Mouse (Mus musculus) cortical plate, adult 2 months (tissue): ENCODE data around the gene Ccdc36. TPM values are rescaled to one million over a fixed set of nuclear protein-coding genes. Genes with fewer than 3 reads are reported as not detected.

Experiments used
- H3K27ac ChIP-seq: fragments of 200-500 bp; 2 replicates; pipeline ENCODE4 v1.5.1; 2012; ENCODE audit warnings: low read length, control low read depth, inconsistent platforms; ENCODE audit not compliant: insufficient read depth
- H3K4me1 ChIP-seq: fragments of 200-500 bp; 2 replicates; pipeline ENCODE4 v1.6.1; 2011; ENCODE audit warnings: low read length; ENCODE audit not compliant: control insufficient read depth, insufficient read depth
- H3K4me3 ChIP-seq: fragments of 200-500 bp; 2 replicates; pipeline ENCODE4 v1.5.1; 2011; ENCODE audit warnings: mild to moderate bottlenecking, low read length, control low read depth; ENCODE audit not compliant: insufficient read depth
- CTCF ChIP-seq: fragments of 200-500 bp; IDR thresholded peaks from 2 replicates; pipeline ENCODE4 v1.5.1; 2011; ENCODE audit warnings: mild to moderate bottlenecking, control low read depth, low read length; ENCODE audit not compliant: insufficient read depth; ENCODE audit errors: extremely low read depth
- POLR2A ChIP-seq: fragments of 200-500 bp; IDR thresholded peaks from 2 replicates; pipeline ENCODE4 v1.6.1; 2011; ENCODE audit warnings: mild to moderate bottlenecking, low read length, control low read depth; ENCODE audit not compliant: insufficient read depth; ENCODE audit errors: extremely low read depth
- polyA plus RNA-seq: library from polyadenylated mRNA; depleted of rRNA; stranded (reverse); fragments of >200 nt; gene quantifications from 2 replicates; pipeline ENCODE4 v1.2.3, GENCODE M21; 2012

The Ccdc36 gene
- polyA plus RNA-seq, 1 experiment, result 0.33 TPM

- Histone ChIP-seq H3K27ac (no peak overlapping the region; the same call in 1 of the 2 replicates), H3K4me1 (peaks cover 4% of the 10 kb centered on the region), H3K4me3 (peak overlapping the region; percentile 66)
- TF ChIP-seq POLR2A, result no peak
- no peak for TF ChIP-seq CTCF
These were observed 23.4 kb upstream of the Ccdc36 start for GRCm38 (mm10) chr9:108451519-108452160.

- TF ChIP-seq CTCF (no peak), POLR2A (no peak)
- peak overlapping the region; percentile 40; the same call in 1 of the 2 replicates for H3K27ac ChIP-seq
- peaks cover 4% of the 10 kb centered on the region for H3K4me1 ChIP-seq
- peak overlapping the region; percentile 5; the same call in 1 of the 2 replicates for H3K4me3 ChIP-seq
These were observed 22.8 kb upstream of the Ccdc36 start for GRCm38 (mm10) chr9:108451170-108451493.

GRCm38 (mm10) chr9:108450292-108451169, 22.2 kb upstream of the Ccdc36 start:
- peak overlapping the region; percentile 5 for H3K4me3 ChIP-seq
- no peak for TF ChIP-seq POLR2A
- TF ChIP-seq CTCF, result no peak
- peak overlapping the region; percentile 40; the same call in 1 of the 2 replicates for H3K27ac ChIP-seq
- peaks cover 4% of the 10 kb centered on the region for H3K4me1 ChIP-seq

DNA sequence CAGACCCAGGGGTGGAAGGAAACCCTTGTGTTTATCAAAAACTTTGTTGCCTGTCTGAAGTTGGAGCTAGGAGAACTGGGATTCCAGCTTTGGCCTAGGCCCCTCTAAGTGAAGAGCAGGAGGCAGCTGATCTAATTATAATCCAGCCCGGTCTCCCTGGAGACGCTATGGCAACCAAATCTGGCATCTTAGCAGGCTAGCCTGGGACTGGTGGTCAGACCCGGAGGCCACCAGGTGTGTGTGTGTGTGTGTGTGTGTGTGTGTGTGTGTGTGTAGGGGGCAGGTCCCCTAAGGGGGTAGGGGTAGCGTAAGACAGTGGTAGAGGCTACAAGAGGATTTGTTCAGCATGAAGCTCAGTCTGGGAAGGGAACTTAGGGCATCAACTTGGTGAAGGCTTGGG, 21.6 kb upstream of the Ccdc36 start:
- 0 out of 2 replicates have a peak overlapping the region, but pooled peaks have one; percentile 40 for H3K27ac ChIP-seq
- TF ChIP-seq CTCF (no peak), POLR2A (no peak)
- peaks cover 4% of the 10 kb centered on the region for H3K4me1 ChIP-seq
- H3K4me3 ChIP-seq, result peak overlapping the region; percentile 5; the same call in 1 of the 2 replicates

- Histone ChIP-seq H3K27ac (no peak overlapping the region), H3K4me3 (no peak overlapping the region), H3K4me1 (peaks cover 8% of the 10 kb centered on the region)
- no peak for TF ChIP-seq POLR2A
- no peak for TF ChIP-seq CTCF
These were observed 16.8 kb upstream of the Ccdc36 start for GRCm38 (mm10) chr9:108445125-108445524.

GRCm38 (mm10) chr9:108441236-108441919, 13.1 kb upstream of the Ccdc36 start:
- Histone ChIP-seq H3K4me3 (no peak overlapping the region), H3K27ac (no peak overlapping the region), H3K4me1 (peaks cover 6% of the 10 kb centered on the region)
- no peak for TF ChIP-seq POLR2A
- no peak for TF ChIP-seq CTCF

- no peak overlapping the region for H3K27ac ChIP-seq
These were observed 12.2 kb upstream of the Ccdc36 start for GRCm38 (mm10) chr9:108440485-108440884.

GRCm38 (mm10) chr9:108439176-108439575, 10.9 kb upstream of the Ccdc36 start:
- no peak overlapping the region for H3K27ac ChIP-seq
- H3K4me3 ChIP-seq, result no peak overlapping the region
- TF ChIP-seq POLR2A (no peak), CTCF (no peak)
- H3K4me1 ChIP-seq, result peaks cover 6% of the 10 kb centered on the region

More at GRCm38 (mm10) chr9:108440485-108440884, 12.2 kb upstream of the Ccdc36 start:
- TF ChIP-seq POLR2A (no peak), CTCF (no peak)
- Histone ChIP-seq H3K4me3 (no peak overlapping the region), H3K4me1 (peaks cover 6% of the 10 kb centered on the region)

- no peak for TF ChIP-seq CTCF
- H3K4me3 ChIP-seq, result no peak within 1 kb of the TSS
- H3K27ac ChIP-seq, result no peak within 1 kb of the TSS
- H3K4me1 ChIP-seq, result peaks cover 6% of the 10 kb centered on the region
These were observed 7.9 kb upstream of the Ccdc36 start, which contains the start of gene BC048562 for GRCm38 (mm10) chr9:108436182-108436581. Gene BC048562, plus strand, starts transcription at chr9:108436482.
